Mouse (Mus musculus) stomach, postnatal 0 days (tissue): ENCODE measurements at regions not wholly inside any gene's neighbourhood (a gene's known extent, or its start where the extent isn't known, plus 50 kb on each side); places are given as distances from the start of the nearest gene placed in this dataset.

Experiments used
- ATAC-seq: fragments of 200-750 bp; cut with Nextera tagmentation; 2 replicates; pipeline ENCODE4 v1.8.0; 2017; ENCODE audit not compliant: low FRiP score, low TSS enrichment
- DNase-seq: peaks from one replicate; pipeline ENCODE4 v3.0.0-alpha.2; 2016; ENCODE audit warnings: low spot score
- H3K27ac ChIP-seq: fragments of 300-500 bp; sonication (generic); replicated peaks from 2 replicates; pipeline ENCODE4 v1.5.1; 2014; ENCODE audit warnings: mild to moderate bottlenecking, control low read depth
- H3K27me3 ChIP-seq: fragments of 300-500 bp; sonication (generic); 2 replicates; pipeline ENCODE4 v1.6.1; 2014; ENCODE audit warnings: low read length; ENCODE audit not compliant: control insufficient read depth, insufficient read depth
- H3K36me3 ChIP-seq: fragments of 300-500 bp; sonication (generic); 2 replicates; pipeline ENCODE4 v1.6.1; 2014; ENCODE audit warnings: low read length, mixed read lengths; ENCODE audit not compliant: control insufficient read depth, insufficient read depth
- H3K4me1 ChIP-seq: fragments of 300-500 bp; sonication (generic); replicated peaks from 2 replicates; pipeline ENCODE4 v1.6.1; 2014; ENCODE audit warnings: antibody characterized with exemption; ENCODE audit not compliant: control insufficient read depth, insufficient read depth
- H3K4me2 ChIP-seq: fragments of 300-500 bp; sonication (generic); replicated peaks from 2 replicates; pipeline ENCODE4 v1.6.1; 2014; ENCODE audit warnings: low read depth, mild to moderate bottlenecking, control low read depth, moderate library complexity
- H3K4me3 ChIP-seq: fragments of 300-500 bp; sonication (generic); 2 replicates; pipeline ENCODE4 v1.5.1; 2014; ENCODE audit warnings: low read depth, low read length, control low read depth
- H3K9ac ChIP-seq: fragments of 300-500 bp; sonication (generic); 2 replicates; pipeline ENCODE4 v1.6.1; 2014; ENCODE audit warnings: mild to moderate bottlenecking, low read length, control low read depth, mixed read lengths
- H3K9me3 ChIP-seq: fragments of 300-500 bp; sonication (generic); 2 replicates; pipeline ENCODE4 v1.6.1; 2016; ENCODE audit warnings: low read length; ENCODE audit not compliant: control insufficient read depth
- CTCF ChIP-seq: IDR thresholded peaks from 2 replicates; pipeline ENCODE4 v1.5.1; 2016; ENCODE audit warnings: antibody characterized with exemption, low read depth, mild to moderate bottlenecking, moderate library complexity
- EP300 ChIP-seq: optimal IDR thresholded peaks from 2 replicates; pipeline ENCODE3; 2016; ENCODE audit warnings: antibody characterized with exemption
- WGBS: fragments of 180-500 bp; shearing (Covaris S2); extraction: QIAGEN DNeasy Blood & Tissue Kit; methylation state at CpG from one replicate; pipeline ENCODE4 v1.1.7; 2014; 5-methylcytosine and 5-hydroxymethylcytosine counted together

GRCm38 (mm10) chr7:129974837-129975236, 383.2 kb downstream of the Wdr11 start:
- no peak for DNase-seq
- H3K4me1 ChIP-seq: no peaks in the 10 kb centered on the region
- no peaks in the 10 kb centered on the region for H3K9me3 ChIP-seq
- H3K27me3 ChIP-seq: no peaks in the 10 kb centered on the region
- no peak for ATAC-seq
- no peak for TF ChIP-seq CTCF
- TF ChIP-seq EP300: no peak
- H3K9ac ChIP-seq: no peak overlapping the region
- H3K27ac ChIP-seq: peak overlapping the region; percentile 63
- WGBS: 72% methylated on average over 11 of the region's 11 CpGs
- no peak overlapping the region for H3K4me3 ChIP-seq
- no peaks in the 10 kb centered on the region for H3K36me3 ChIP-seq
- no peak overlapping the region for H3K4me2 ChIP-seq

GRCm38 (mm10) chr7:129975781-129976514, 384.3 kb downstream of the Wdr11 start:
- no peak overlapping the region for H3K4me2 ChIP-seq
- ATAC-seq (no peak), DNase-seq (no peak)
- H3K4me3 ChIP-seq: no peak overlapping the region
- no peak overlapping the region for H3K9ac ChIP-seq
- H3K36me3 ChIP-seq: no peaks in the 10 kb centered on the region
- TF ChIP-seq EP300 (no peak), CTCF (no peak)
- WGBS: 70% methylated on average over 21 of the region's 21 CpGs
- H3K4me1 ChIP-seq: no peaks in the 10 kb centered on the region
- no peaks in the 10 kb centered on the region for H3K9me3 ChIP-seq
- peak overlapping the region; percentile 63; the same call in 1 of the 2 replicates for H3K27ac ChIP-seq
- no peaks in the 10 kb centered on the region for H3K27me3 ChIP-seq

- Histone ChIP-seq H3K27me3 (no peaks in the 10 kb centered on the region), H3K4me2 (no peak overlapping the region), H3K36me3 (no peaks in the 10 kb centered on the region), H3K9ac (no peak overlapping the region), H3K9me3 (no peaks in the 10 kb centered on the region), H3K27ac (no peak overlapping the region), H3K4me3 (no peak overlapping the region), H3K4me1 (no peaks in the 10 kb centered on the region)
- ATAC-seq (no peak), DNase-seq (no peak)
- 78% methylated on average over 5 of the region's 5 CpGs for WGBS
- TF ChIP-seq EP300: no peak
- no peak for TF ChIP-seq CTCF
Measured at GRCm38 (mm10) chr7:129978576-129978975, 386.9 kb downstream of the Wdr11 start.

- no peak overlapping the region for H3K4me2 ChIP-seq
- H3K4me1 ChIP-seq: no peaks in the 10 kb centered on the region
- WGBS: 64% methylated on average over 6 of the region's 6 CpGs
- no peak for TF ChIP-seq CTCF
- TF ChIP-seq EP300: no peak
- H3K27me3 ChIP-seq: no peaks in the 10 kb centered on the region
- H3K4me3 ChIP-seq: no peak overlapping the region
- H3K27ac ChIP-seq: no peak overlapping the region
- H3K36me3 ChIP-seq: no peaks in the 10 kb centered on the region
- ATAC-seq (no peak), DNase-seq (no peak)
- no peak overlapping the region for H3K9ac ChIP-seq
- no peaks in the 10 kb centered on the region for H3K9me3 ChIP-seq
Measured at GRCm38 (mm10) chr7:129979337-129979736, 387.7 kb downstream of the Wdr11 start.

- no peaks in the 10 kb centered on the region for H3K4me1 ChIP-seq
- ATAC-seq (no peak), DNase-seq (no peak)
- TF ChIP-seq CTCF: no peak
- no peak for TF ChIP-seq EP300
- H3K27ac ChIP-seq: no peak overlapping the region
- no peak overlapping the region for H3K4me3 ChIP-seq
- WGBS: 41% methylated on average over 1 of the region's 1 CpGs
- H3K36me3 ChIP-seq: no peaks in the 10 kb centered on the region
- no peaks in the 10 kb centered on the region for H3K9me3 ChIP-seq
- no peak overlapping the region for H3K4me2 ChIP-seq
- H3K9ac ChIP-seq: no peak overlapping the region
- H3K27me3 ChIP-seq: no peaks in the 10 kb centered on the region
Measured at GRCm38 (mm10) chr7:129980501-129980900, 388.8 kb downstream of the Wdr11 start.

- no peak overlapping the region for H3K9ac ChIP-seq
- H3K4me3 ChIP-seq: no peak overlapping the region
- no peaks in the 10 kb centered on the region for H3K36me3 ChIP-seq
- TF ChIP-seq CTCF: no peak
- no peak for TF ChIP-seq EP300
- H3K9me3 ChIP-seq: no peaks in the 10 kb centered on the region
- H3K4me2 ChIP-seq: no peak overlapping the region
- H3K27me3 ChIP-seq: no peaks in the 10 kb centered on the region
- no peak overlapping the region for H3K27ac ChIP-seq
- no peak for DNase-seq
- ATAC-seq: no peak
- WGBS: 59% methylated on average over 5 of the region's 5 CpGs
- peaks cover under 1% of the 10 kb centered on the region; the same call in 1 of the 2 replicates for H3K4me1 ChIP-seq
Measured at GRCm38 (mm10) chr7:129982411-129982810, 390.7 kb downstream of the Wdr11 start.
